Mouse (Mus musculus) CH12.LX (cell line): ENCODE measurements around the gene Gapdhs.

Experiments
- CTCF ChIP-seq, 2 experiments: IDR thresholded peaks in 1 of 2; conservative IDR thresholded peaks in 1 of 2; 2 replicates each; pipeline ENCODE4 v1.5.1; 2011 to 2012; ENCODE audit warnings: low read depth in 2 of 2, low read length in 2 of 2, improper control_type of control experiment in 1 of 2, inconsistent platforms in 1 of 2, mild to moderate bottlenecking in 1 of 2, moderate library complexity in 1 of 2
- E2F4 ChIP-seq: IDR thresholded peaks from 2 replicates; pipeline ENCODE4 v1.6.1; 2011; ENCODE audit warnings: low read depth, low read length, improper control_type of control experiment; ENCODE audit not compliant: insufficient replicate concordance
- EP300 ChIP-seq: IDR thresholded peaks from 2 replicates; pipeline ENCODE4 v1.6.1; 2011; ENCODE audit warnings: low read length, improper control_type of control experiment
- GABPA ChIP-seq: IDR thresholded peaks from 2 replicates; pipeline ENCODE4 v1.6.1; 2012; ENCODE audit warnings: low read depth, low read length, improper control_type of control experiment, inconsistent platforms; ENCODE audit not compliant: insufficient replicate concordance
- MAFK ChIP-seq: IDR thresholded peaks from 2 replicates; pipeline ENCODE4 v1.6.1; 2011; ENCODE audit warnings: low read length, improper control_type of control experiment; ENCODE audit not compliant: insufficient replicate concordance
- POLR2A ChIP-seq: IDR thresholded peaks from 2 replicates; pipeline ENCODE4 v1.6.1; 2011; ENCODE audit warnings: low read depth, mild to moderate bottlenecking, improper control_type of control experiment, low read length
- RAD21 ChIP-seq: IDR thresholded peaks from 2 replicates; pipeline ENCODE4 v1.6.1; 2011; ENCODE audit warnings: low read depth, mild to moderate bottlenecking, low read length, improper control_type of control experiment, moderate library complexity
- TBP ChIP-seq: conservative IDR thresholded peaks from 2 replicates; pipeline ENCODE4 v1.6.1; 2011; ENCODE audit warnings: low read depth, low read length, improper control_type of control experiment
- USF2 ChIP-seq: conservative IDR thresholded peaks from 2 replicates; pipeline ENCODE4 v1.6.1; 2011; ENCODE audit warnings: low read depth, low read length, improper control_type of control experiment
- ZC3H11A ChIP-seq: IDR thresholded peaks from 2 replicates; pipeline ENCODE4 v1.6.1; 2012; ENCODE audit warnings: low read depth, mild to moderate bottlenecking, inconsistent platforms, low read length, improper control_type of control experiment

GRCm38 (mm10) chr7:30719669-30720068 is 23.8 kb downstream of the Gapdhs start:
- TF ChIP-seq POLR2A: no peak
- TF ChIP-seq CTCF (conservative IDR thresholded peaks at IDR 0.05 in 1 of 2, IDR thresholded peaks at IDR 0.05 in 1 of 2; ENCODE audit: low read depth in 2 of 2, low read length in 2 of 2): no peak
- TF ChIP-seq TBP: no peak
- no peak for TF ChIP-seq EP300
- TF ChIP-seq E2F4: no peak
- no peak for TF ChIP-seq RAD21
- no peak for TF ChIP-seq USF2
- TF ChIP-seq ZC3H11A: no peak
- no peak for TF ChIP-seq GABPA
- TF ChIP-seq MAFK: no peak
